Mouse (Mus musculus) c-Kit-negative CD71-positive TER-119-positive erythroid progenitor cells, embryonic 14.5 days (primary cell): ENCODE results near the gene Cd274.

Source experiments
- DNase-seq: peaks from one replicate; pipeline ENCODE4 v3.0.0-alpha.2; 2013; ENCODE audit warnings: low read depth, low spot score

Gene Cd274

DNA sequence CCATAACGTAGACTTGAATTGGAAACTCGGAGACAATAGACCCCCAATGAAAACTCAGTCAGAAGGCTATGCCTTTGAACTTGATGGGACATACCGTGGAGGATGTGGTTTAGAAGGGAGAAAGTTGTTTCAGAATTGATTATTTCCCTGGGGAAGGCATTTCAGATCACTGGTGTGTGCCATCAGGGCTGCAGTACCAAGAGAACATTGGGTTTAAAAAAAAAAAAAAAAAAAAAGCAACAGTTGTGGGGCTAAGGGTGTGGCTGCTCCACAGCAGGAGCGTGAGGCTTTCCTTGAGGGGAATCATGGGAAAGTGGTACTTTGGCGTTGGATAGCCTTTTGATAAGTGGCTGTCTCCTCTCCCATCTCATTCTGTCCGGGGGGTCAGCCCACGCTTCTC is 55.5 kb downstream of the Cd274 start:
- DNase-seq: no peak

DNA sequence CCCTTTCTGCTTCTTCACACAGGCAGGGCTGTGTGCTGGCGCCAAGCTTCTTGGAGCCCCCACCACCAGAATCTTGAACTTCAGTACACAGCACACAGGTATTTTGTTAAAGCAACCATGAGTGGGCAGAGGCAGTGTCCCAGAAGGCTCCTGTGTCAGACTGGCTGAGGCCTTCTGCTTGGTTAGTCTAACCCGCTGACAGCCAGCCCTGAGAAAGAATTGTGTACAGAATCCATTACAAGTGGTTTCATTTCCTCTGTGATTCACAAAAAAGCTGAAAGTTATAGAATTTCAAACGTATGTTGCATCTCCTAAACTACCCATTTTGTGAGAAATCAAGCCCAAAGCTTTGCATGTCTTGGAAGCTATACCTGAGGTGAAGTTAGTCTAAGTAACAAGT is 63.3 kb downstream of the Cd274 start:
- no peak for DNase-seq

DNA sequence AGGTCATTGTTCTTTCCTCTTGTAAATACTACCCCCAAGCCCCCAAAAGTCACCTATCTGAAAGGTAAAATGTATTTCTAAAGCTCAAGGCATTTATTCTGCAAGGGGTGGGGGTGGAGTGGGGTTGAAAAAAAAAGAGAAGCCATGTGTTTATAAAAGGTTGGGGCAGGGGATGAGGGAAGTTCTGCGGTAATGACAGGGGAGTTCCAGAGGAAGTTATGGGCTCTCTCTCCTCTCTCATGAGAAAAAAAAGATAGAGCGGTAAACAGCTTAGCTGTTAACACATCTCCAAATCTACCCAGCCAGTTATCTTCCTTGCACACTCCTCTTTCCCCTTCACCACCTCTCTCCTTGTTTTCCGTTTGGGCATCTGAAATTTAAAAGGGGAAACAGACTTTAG is 63.7 kb downstream of the Cd274 start:
- DNase-seq: no peak

DNA sequence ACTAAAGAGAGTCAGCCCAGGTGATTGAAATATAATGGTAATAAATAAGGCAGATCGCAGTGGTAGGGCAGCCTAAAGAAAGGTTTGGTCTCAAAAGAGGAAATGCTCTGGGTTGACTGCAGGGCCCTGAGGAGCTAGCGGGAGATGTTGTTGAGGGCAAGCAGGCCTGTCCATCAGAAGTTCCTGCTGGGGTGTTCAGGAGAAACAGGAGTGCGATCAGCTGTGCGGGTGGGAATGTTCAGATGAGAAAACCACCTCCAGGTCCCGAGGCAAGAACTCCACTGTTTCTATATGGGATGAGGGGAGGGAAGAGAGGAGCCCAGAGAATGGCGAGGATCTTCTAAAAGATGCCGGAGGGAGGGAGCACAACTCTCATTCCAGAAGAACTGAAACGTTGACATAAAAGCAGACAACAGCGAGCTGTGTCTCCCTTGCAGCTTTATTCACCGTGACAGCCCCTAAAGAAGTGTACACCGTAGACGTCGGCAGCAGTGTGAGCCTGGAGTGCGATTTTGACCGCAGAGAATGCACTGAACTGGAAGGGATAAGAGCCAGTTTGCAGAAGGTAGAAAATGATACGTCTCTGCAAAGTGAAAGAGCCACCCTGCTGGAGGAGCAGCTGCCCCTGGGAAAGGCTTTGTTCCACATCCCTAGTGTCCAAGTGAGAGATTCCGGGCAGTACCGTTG is 69.7 kb downstream of the Cd274 start:
- no peak for DNase-seq
